Mouse (Mus musculus) forebrain, embryonic 14.5 days (tissue): ENCODE data around the gene Olfr299. TPM values are rescaled to one million over a fixed set of nuclear protein-coding genes. Genes with fewer than 3 reads are reported as not detected.

Source experiments
- ATAC-seq: fragments of 200-750 bp; cut with Nextera tagmentation; 2 replicates; pipeline ENCODE4 v1.8.0; 2017; ENCODE audit warnings: mild to moderate bottlenecking, moderate library complexity
- DNase-seq: peaks from one replicate; pipeline ENCODE4 v3.0.0-alpha.2; 2015; ENCODE audit warnings: low spot score
- H3K27ac ChIP-seq: fragments of 300-500 bp; sonication (generic); 2 replicates; pipeline ENCODE4 v1.5.1; 2014; ENCODE audit warnings: low read depth, mild to moderate bottlenecking, control low read depth, low read length, moderate library complexity
- H3K27me3 ChIP-seq: fragments of 300-500 bp; sonication (generic); replicated peaks from 2 replicates; pipeline ENCODE4 v1.6.1; 2014; ENCODE audit warnings: low read length, control low read depth, mixed read lengths; ENCODE audit not compliant: control insufficient read depth, insufficient read depth
- H3K36me3 ChIP-seq: fragments of 300-500 bp; sonication (generic); 2 replicates; pipeline ENCODE4 v1.6.1; 2014; ENCODE audit warnings: low read length, control low read depth; ENCODE audit not compliant: control insufficient read depth, insufficient read depth
- H3K4me1 ChIP-seq: fragments of 300-500 bp; sonication (generic); 2 replicates; pipeline ENCODE4 v1.6.1; 2014; ENCODE audit warnings: antibody characterized with exemption, low read length, control low read depth; ENCODE audit not compliant: control insufficient read depth, insufficient read depth
- H3K4me2 ChIP-seq: fragments of 300-500 bp; sonication (generic); 2 replicates; pipeline ENCODE4 v1.6.1; 2014; ENCODE audit warnings: mild to moderate bottlenecking, control low read depth, low read length
- H3K4me3 ChIP-seq: fragments of 300-500 bp; sonication (generic); 2 replicates; pipeline ENCODE4 v1.5.1; 2014; ENCODE audit warnings: low read depth, low read length, control low read depth
- H3K9ac ChIP-seq: fragments of 300-500 bp; sonication (generic); 2 replicates; pipeline ENCODE4 v1.6.1; 2014; ENCODE audit warnings: mild to moderate bottlenecking, low read length, control low read depth, moderate library complexity
- H3K9me3 ChIP-seq: fragments of 300-500 bp; sonication (generic); replicated peaks from 2 replicates; pipeline ENCODE4 v1.6.1; 2016; ENCODE audit warnings: low read length, control low read depth, mixed read lengths; ENCODE audit not compliant: control insufficient read depth
- WGBS: fragments of 180-500 bp; shearing (Covaris S2); extraction: QIAGEN DNeasy Blood & Tissue Kit; methylation state at CpG from one replicate; pipeline ENCODE4 v1.1.7; 2014; 5-methylcytosine and 5-hydroxymethylcytosine counted together
- polyA plus RNA-seq: library from polyadenylated mRNA; unstranded; fragments of >200 nt; fragmentation: Nextera tagmentation; extraction: Ambion mirVana; gene quantifications from 2 replicates; pipeline ENCODE4 v1.2.1, GENCODE M21; 2014

Gene Olfr299
- polyA plus RNA-seq = not detected in 2 replicates

DNA sequence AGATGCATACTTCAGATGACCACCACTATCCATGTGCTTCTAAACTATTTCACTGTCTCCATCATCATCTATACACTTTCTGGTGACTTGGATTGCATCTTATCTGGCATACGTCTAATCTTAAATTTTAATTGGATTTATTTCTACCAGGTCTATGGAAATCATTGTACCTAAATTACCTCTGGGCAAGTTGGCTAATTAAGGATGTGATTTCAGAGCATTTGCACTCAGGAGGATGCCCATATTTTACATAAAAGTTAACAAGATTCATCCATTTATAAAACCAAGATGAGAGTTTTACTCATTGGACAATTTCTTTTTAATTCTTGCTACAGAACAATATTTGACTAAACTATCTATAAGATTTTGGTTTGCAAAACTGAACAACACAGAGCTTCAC lies at the start of gene Olfr299:
Gene Olfr299 (plus strand): TSS at position 301 of the 400 bp plus-strand sequence.
- Histone ChIP-seq H3K4me3 (no peak within 1 kb of the TSS), H3K27ac (no peak within 1 kb of the TSS), H3K27me3 (no peaks in the 10 kb centered on the region), H3K36me3 (no peaks in the 10 kb centered on the region), H3K4me2 (no peak within 1 kb of the TSS), H3K9ac (no peak within 1 kb of the TSS), H3K9me3 (no peaks in the 10 kb centered on the region), H3K4me1 (no peaks in the 10 kb centered on the region)
- ATAC-seq (no peak), DNase-seq (no peak)
- WGBS = 73% methylated on average over 1 of the region's 1 CpGs

DNA sequence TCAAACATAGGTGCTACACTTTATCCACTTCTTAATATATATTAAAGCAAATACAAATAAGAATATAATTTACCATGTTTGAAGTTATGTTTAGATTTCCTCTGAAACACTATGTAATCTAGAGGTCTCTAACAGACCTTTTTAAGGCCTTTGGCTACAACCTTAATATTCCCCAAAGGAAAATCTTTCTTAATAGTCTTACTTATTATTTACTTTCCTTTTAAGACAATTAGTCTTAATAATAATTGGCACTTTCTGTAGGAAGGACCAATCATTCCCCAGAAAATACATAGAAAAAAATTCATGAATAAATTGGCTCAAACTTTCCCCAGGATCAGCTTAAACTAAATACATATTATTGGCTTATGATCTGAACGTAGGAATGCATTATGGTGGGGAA lies 32.7 kb downstream of the Olfr299 start, which contains the start of gene Olfr298:
Gene Olfr298 (minus strand): TSS at position 101 of the 400 bp plus-strand sequence.
- 70% methylated on average over 1 of the region's 1 CpGs for WGBS
- ATAC-seq (no peak), DNase-seq (no peak)
- Histone ChIP-seq H3K27ac (no peak within 1 kb of the TSS), H3K9ac (no peak within 1 kb of the TSS), H3K4me1 (no peaks in the 10 kb centered on the region), H3K9me3 (no peaks in the 10 kb centered on the region), H3K4me3 (no peak within 1 kb of the TSS), H3K4me2 (no peak within 1 kb of the TSS), H3K27me3 (no peaks in the 10 kb centered on the region), H3K36me3 (no peaks in the 10 kb centered on the region)

Other genes with a start within 250 kb of the Olfr299 start
- gene Vmn2r76, start 213.6 kb upstream of the Olfr299 start, polyA plus RNA-seq = not detected in 2 replicates
- not detected in 2 replicates for gene Olfr310, start 182.7 kb upstream of the Olfr299 start, polyA plus RNA-seq
- gene Olfr309, start 146.2 kb upstream of the Olfr299 start, polyA plus RNA-seq = not detected in 2 replicates
- not detected in 2 replicates for gene Olfr308, start 134.3 kb upstream of the Olfr299 start, polyA plus RNA-seq
- not detected in 2 replicates for gene Olfr307, start 122.3 kb upstream of the Olfr299 start, polyA plus RNA-seq
- gene Olfr305, start 93.0 kb upstream of the Olfr299 start, polyA plus RNA-seq = not detected in 2 replicates
- gene Olfr304, start 73.3 kb upstream of the Olfr299 start, polyA plus RNA-seq = not detected in 2 replicates
- gene Olfr303, start 62.1 kb upstream of the Olfr299 start, polyA plus RNA-seq = not detected in 2 replicates
- gene Olfr301, start 56.1 kb upstream of the Olfr299 start, polyA plus RNA-seq = not detected in 2 replicates
- gene Olfr298, start 32.6 kb downstream of the Olfr299 start, polyA plus RNA-seq = not detected in 2 replicates
- gene Olfr297, start 60.0 kb downstream of the Olfr299 start, polyA plus RNA-seq = not detected in 2 replicates
- not detected in 2 replicates for gene Olfr295, start 123.9 kb downstream of the Olfr299 start, polyA plus RNA-seq
- not detected in 2 replicates for gene Olfr294, start 156.7 kb downstream of the Olfr299 start, polyA plus RNA-seq
- not detected in 2 replicates for gene Olfr293, start 189.1 kb downstream of the Olfr299 start, polyA plus RNA-seq
- not detected in 2 replicates for gene Olfr292, start 228.4 kb downstream of the Olfr299 start, polyA plus RNA-seq